In genomic region chr3:52271376-52271775, GRCm38 (mm10) we compare ENCODE assay signal across 8 mouse cellular contexts. TPM values are rescaled to one million over a fixed set of nuclear protein-coding genes. Genes with fewer than 3 reads are reported as not detected.
DNase-seq lines count a peak whose midpoint lies in the region; ATAC-seq and TF ChIP-seq lines count a peak whose summit lies in the region.

No protein-coding gene starts in this region.

- peaks cover 16% of the 10 kb centered on the region for H3K27me3 ChIP-seq in embryonic facial prominence, embryonic 12.5 days
- peaks cover 32% of the 10 kb centered on the region for H3K27me3 ChIP-seq in embryonic facial prominence, embryonic 10.5 days (replicated peaks; ENCODE audit: low read depth, poor library complexity, severe bottlenecking)
- H3K27me3 ChIP-seq in kidney, embryonic 15.5 days: peaks cover 8% of the 10 kb centered on the region; the same call in 1 of the 2 replicates
- H3K27me3 ChIP-seq in kidney, embryonic 14.5 days (ENCODE audit: control insufficient read depth, insufficient read depth, low read length): peaks cover 2% of the 10 kb centered on the region; the same call in 1 of the 2 replicates
- H3K27me3 ChIP-seq in CH12.LX (replicated peaks): peaks cover 6% of the 10 kb centered on the region
- no peaks in the 10 kb centered on the region for H3K27me3 ChIP-seq in kidney, embryonic 16.5 days (ENCODE audit: insufficient read depth, low read length)

- H3K27ac ChIP-seq in embryonic facial prominence, embryonic 12.5 days: no peak overlapping the region
- no peak overlapping the region for H3K27ac ChIP-seq in embryonic facial prominence, embryonic 10.5 days (replicated peaks)
- H3K27ac ChIP-seq in kidney, embryonic 15.5 days: no peak overlapping the region
- no peak overlapping the region for H3K27ac ChIP-seq in kidney, embryonic 14.5 days (ENCODE audit: low read depth, low read length)
- peak overlapping the region; percentile 24; the same call in 1 of the 2 replicates for H3K27ac ChIP-seq in CH12.LX (ENCODE audit: insufficient read depth, low read depth)
- no peak overlapping the region for H3K27ac ChIP-seq in kidney, embryonic 16.5 days (ENCODE audit: low read length)

- WGBS in embryonic facial prominence, embryonic 12.5 days: 57% methylated on average over 5 of the region's 5 CpGs
- 78% methylated on average over 5 of the region's 5 CpGs for WGBS in embryonic facial prominence, embryonic 10.5 days
- 66% methylated on average over 5 of the region's 5 CpGs for WGBS in kidney, embryonic 15.5 days
- WGBS in kidney, embryonic 14.5 days: 65% methylated on average over 5 of the region's 5 CpGs
- WGBS in kidney, embryonic 16.5 days: 58% methylated on average over 5 of the region's 5 CpGs

- H3K4me3 ChIP-seq in embryonic facial prominence, embryonic 12.5 days: no peak overlapping the region
- H3K4me3 ChIP-seq in embryonic facial prominence, embryonic 10.5 days: no peak overlapping the region; the same call in 1 of the 2 replicates
- peak overlapping the region; percentile 79; the same call in 1 of the 2 replicates for H3K4me3 ChIP-seq in kidney, embryonic 15.5 days (replicated peaks)
- no peak overlapping the region for H3K4me3 ChIP-seq in kidney, embryonic 14.5 days (ENCODE audit: low read length)
- H3K4me3 ChIP-seq in CH12.LX (replicated peaks in 1 of 3; ENCODE audit: low read depth in 2 of 3, low read length in 2 of 3, poor library complexity in 1 of 3): peak overlapping the region in 2 of 3 experiments; percentile 83 to 89
- H3K4me3 ChIP-seq in kidney, embryonic 16.5 days (ENCODE audit: low read length): peak overlapping the region; percentile 2; the same call in 1 of the 2 replicates

- TF ChIP-seq EP300 in CH12.LX (IDR thresholded peaks at IDR 0.05; ENCODE audit: low read length): peak; percentile 96

- peaks cover 11% of the 10 kb centered on the region; the same call in 1 of the 2 replicates for H3K4me1 ChIP-seq in embryonic facial prominence, embryonic 12.5 days
- peaks cover 48% of the 10 kb centered on the region for H3K4me1 ChIP-seq in embryonic facial prominence, embryonic 10.5 days
- H3K4me1 ChIP-seq in kidney, embryonic 15.5 days: peaks cover 25% of the 10 kb centered on the region
- peaks cover 7% of the 10 kb centered on the region for H3K4me1 ChIP-seq in kidney, embryonic 14.5 days (ENCODE audit: control insufficient read depth, insufficient read depth, low read length)
- peaks cover 6 to 49% of the 10 kb centered on the region in 2 experiments; a peak in 3 of 4 replicates for H3K4me1 ChIP-seq in CH12.LX (ENCODE audit: control insufficient read depth in 1 of 2, insufficient read depth in 2 of 2)
- peaks cover 30% of the 10 kb centered on the region for H3K4me1 ChIP-seq in kidney, embryonic 16.5 days (ENCODE audit: insufficient read depth, low read length)

- no peak for TF ChIP-seq CTCF in CH12.LX (conservative IDR thresholded peaks at IDR 0.05 in 1 of 2, IDR thresholded peaks at IDR 0.05 in 1 of 2; ENCODE audit: low read depth in 2 of 2, low read length in 2 of 2)

- dilution Hi-C loops in CH12.LX (cut with MboI; ENCODE audit: extremely low pct_ligation_motif_present, extremely low pct_unique_long_range_greater_than_20kb, low sequenced_read_pairs): no loop called here

- H3K4me2 ChIP-seq in embryonic facial prominence, embryonic 12.5 days (replicated peaks): 0 out of 2 replicates have a peak overlapping the region, but pooled peaks have one; percentile 96
- H3K4me2 ChIP-seq in kidney, embryonic 15.5 days: peak overlapping the region; percentile 90
- no peak overlapping the region; the same call in 1 of the 2 replicates for H3K4me2 ChIP-seq in kidney, embryonic 14.5 days (replicated peaks; ENCODE audit: low read depth, low read length)
- peak overlapping the region; percentile 96 for H3K4me2 ChIP-seq in CH12.LX (ENCODE audit: insufficient read depth, low read depth, poor library complexity, severe bottlenecking)
- H3K4me2 ChIP-seq in kidney, embryonic 16.5 days (replicated peaks; ENCODE audit: low read depth, low read length): peak overlapping the region; percentile 91

- H3K79me2 ChIP-seq in CH12.LX (replicated peaks; ENCODE audit: control insufficient read depth, extremely low read depth, insufficient read depth, poor library complexity, severe bottlenecking): peaks cover 53% of the 10 kb centered on the region

- no peaks in the 10 kb centered on the region for H3K9me3 ChIP-seq in embryonic facial prominence, embryonic 12.5 days
- H3K9me3 ChIP-seq in embryonic facial prominence, embryonic 10.5 days: no peaks in the 10 kb centered on the region
- no peaks in the 10 kb centered on the region for H3K9me3 ChIP-seq in kidney, embryonic 15.5 days (replicated peaks)
- no peaks in the 10 kb centered on the region for H3K9me3 ChIP-seq in kidney, embryonic 14.5 days (ENCODE audit: control insufficient read depth, low read length)
- H3K9me3 ChIP-seq in CH12.LX (replicated peaks; ENCODE audit: low read length): no peaks in the 10 kb centered on the region
- no peaks in the 10 kb centered on the region for H3K9me3 ChIP-seq in kidney, embryonic 16.5 days (ENCODE audit: low read length)

- DNase-seq in embryonic facial prominence, embryonic 10.5 days (ENCODE audit: low spot score): no peak
- DNase-seq in CH12.LX (ENCODE audit: extremely low read depth): peak; percentile 74
- DNase-seq in cerebellum, adult 8-10 months: no peak
- DNase-seq in spleen, postnatal 14 days (ENCODE audit: low spot score in 2 of 2): no peak

- no peak; the same call in none of the 2 replicates for TF ChIP-seq RAD21 in CH12.LX (IDR thresholded peaks at IDR 0.05; ENCODE audit: low read depth, low read length)

- H3K36me3 ChIP-seq in embryonic facial prominence, embryonic 12.5 days: no peaks in the 10 kb centered on the region
- no peaks in the 10 kb centered on the region for H3K36me3 ChIP-seq in embryonic facial prominence, embryonic 10.5 days (replicated peaks)
- H3K36me3 ChIP-seq in kidney, embryonic 15.5 days: no peaks in the 10 kb centered on the region
- no peaks in the 10 kb centered on the region for H3K36me3 ChIP-seq in kidney, embryonic 14.5 days (ENCODE audit: control insufficient read depth, insufficient read depth, low read length)
- peaks cover 0 to 18% of the 10 kb centered on the region in 2 experiments for H3K36me3 ChIP-seq in CH12.LX (replicated peaks in 1 of 2; ENCODE audit: control insufficient read depth in 1 of 2, insufficient read depth in 1 of 2, low read length in 1 of 2)
- H3K36me3 ChIP-seq in kidney, embryonic 16.5 days (ENCODE audit: insufficient read depth, low read length): no peaks in the 10 kb centered on the region

- in situ Hi-C loops in CH12.LX (cut with MboI; ENCODE audit: low pct_ligation_motif_present, low pct_unique_long_range_greater_than_20kb, low sequenced_read_pairs): loop anchor here (25.0 kb wide), 2 partner anchors 491 to 1191 kb away; partner anchors contain the start of genes Nhlrc3 and Proser1

- TF ChIP-seq POLR2A in CH12.LX (IDR thresholded peaks at IDR 0.05; ENCODE audit: low read depth, low read length): no peak

- no peak overlapping the region for H3K9ac ChIP-seq in embryonic facial prominence, embryonic 12.5 days
- H3K9ac ChIP-seq in kidney, embryonic 15.5 days: no peak overlapping the region
- H3K9ac ChIP-seq in kidney, embryonic 14.5 days (ENCODE audit: low read depth, low read length): no peak overlapping the region
- peak overlapping the region; percentile 21; the same call in 1 of the 2 replicates for H3K9ac ChIP-seq in CH12.LX (ENCODE audit: insufficient read depth, low read depth)
- H3K9ac ChIP-seq in kidney, embryonic 16.5 days (replicated peaks; ENCODE audit: low read length): no peak overlapping the region

- ATAC-seq in embryonic facial prominence, embryonic 12.5 days (ENCODE audit: insufficient number of reproducible peaks, insufficient read depth, low FRiP score, low TSS enrichment): no peak
- ATAC-seq in kidney, embryonic 15.5 days (replicated peaks; ENCODE audit: low FRiP score): no peak
- no peak for ATAC-seq in kidney, embryonic 14.5 days (ENCODE audit: low FRiP score, low TSS enrichment)
- ATAC-seq in kidney, embryonic 16.5 days (ENCODE audit: low FRiP score, low TSS enrichment): no peak

TF ChIP-seq in CH12.LX, 34 proteins besides CTCF, POLR2A, EP300 and RAD21 (continues in another document):
- TF ChIP-seq TBP (conservative IDR thresholded peaks at IDR 0.05; ENCODE audit: low read depth, low read length) (peak; percentile 66), CHD2 (IDR thresholded peaks at IDR 0.05; ENCODE audit: low read length) (peak; percentile 63; the same call in 1 of the 2 replicates), USF2 (conservative IDR thresholded peaks at IDR 0.05; ENCODE audit: low read depth, low read length) (no peak), ZKSCAN1 (IDR thresholded peaks at IDR 0.05; ENCODE audit: borderline replicate concordance, low read depth, low read length) (no peak), MXI1 (IDR thresholded peaks at IDR 0.05; ENCODE audit: low read depth, low read length) (peak; percentile 68; the same call in 1 of the 2 replicates), SMC3 (IDR thresholded peaks at IDR 0.05; ENCODE audit: low read depth, low read length) (no peak), POLR2AphosphoS2 (IDR thresholded peaks at IDR 0.05; ENCODE audit: low read depth, low read length) (no peak), HCFC1 (IDR thresholded peaks at IDR 0.05; ENCODE audit: low read depth, low read length) (no peak; the same call in 1 of the 2 replicates), NELFE (IDR thresholded peaks at IDR 0.05; ENCODE audit: low read depth, low read length) (no peak), SIN3A (IDR thresholded peaks at IDR 0.05; ENCODE audit: low read length) (peak; percentile 90), GABPA (IDR thresholded peaks at IDR 0.05; ENCODE audit: insufficient replicate concordance, low read depth, low read length) (no peak), MAFK (IDR thresholded peaks at IDR 0.05; ENCODE audit: insufficient replicate concordance, low read length) (peak; percentile 74), ETS1 (conservative IDR thresholded peaks at IDR 0.05; ENCODE audit: low read depth, low read length) (peak; percentile 90), MAZ (IDR thresholded peaks at IDR 0.05; ENCODE audit: low read depth, low read length) (peak; percentile 33; the same call in 1 of the 2 replicates), JUND (conservative IDR thresholded peaks at IDR 0.05; ENCODE audit: low read depth, low read length) (peak; percentile 95)

RNA-seq across cellular contexts. Expression of gene Foxo1, which starts 3.2 kb away (rescaled TPM):
- 7.5 and 7.7 TPM in 2 replicates for polyA plus RNA-seq in embryonic facial prominence, embryonic 12.5 days (2016; fragmentation: Nextera tagmentation; extraction: Ambion mirVana)
- 3.7 TPM in 2 replicates for polyA plus RNA-seq in embryonic facial prominence, embryonic 10.5 days (2016; fragmentation: Nextera tagmentation; extraction: Ambion mirVana)
- polyA plus RNA-seq in kidney, embryonic 15.5 days (2015; fragmentation: Nextera tagmentation; extraction: Ambion mirVana): 6.7 and 6.9 TPM in 2 replicates
- polyA plus RNA-seq in kidney, embryonic 14.5 days (2014; fragmentation: Nextera tagmentation; extraction: Ambion mirVana): 6.4 and 7.8 TPM in 2 replicates
- total RNA-seq in CH12.LX (2012; rRNA removed) (1.2 and 1.3 TPM in 2 replicates), CH12.LX (2014; rRNA removed) (0.50 and 0.79 TPM in 2 replicates)
- polyA plus RNA-seq in CH12.LX (2012; ENCODE audit: insufficient read length, low read depth): 6.0 and 6.9 TPM in 2 replicates
- polyA plus RNA-seq in kidney, embryonic 16.5 days (2015; fragmentation: Nextera tagmentation; extraction: Ambion mirVana): 5.9 and 6.5 TPM in 2 replicates

Comparison
In these comparisons a context has a peak if more than half of its experiments do, and no peak if none do; other contexts are left out.
1. H3K4me3 ChIP-seq: peak in kidney, embryonic 15.5 days (single experiment), CH12.LX (2 of 3) and kidney, embryonic 16.5 days (single experiment); none in embryonic facial prominence, embryonic 12.5 days (single experiment), embryonic facial prominence, embryonic 10.5 days (single experiment) and kidney, embryonic 14.5 days (single experiment).